In genomic region chr16:30303411-30303810, GRCm38 (mm10) we compare ENCODE assay signal across 28 mouse cellular contexts. TPM values are rescaled to one million over a fixed set of nuclear protein-coding genes. Genes with fewer than 3 reads are reported as not detected.
"Had no signal": no experiment of that assay in that cellular context is flagged by ENCODE, and none has a peak within 500 bp of the region (broad histone marks: within the 10 kb centered on the region; RNA-seq: fewer than 3 reads in every experiment).

No protein-coding gene starts in this region.

- DNase-seq: gastrocnemius, postnatal 14 days; gastrocnemius, postnatal 36 days; heart, adult 18-20 months; heart, postnatal 14 days; heart, postnatal 36 days; kidney, adult 11 months; kidney, adult 8-10 months; kidney, postnatal 10 days; kidney, postnatal 25 days; kidney, postnatal 4 days; liver, embryonic 13.5 days had no signal

- H3K9ac ChIP-seq: heart, embryonic 13.5 days; heart, embryonic 15.5 days; hindbrain, embryonic 13.5 days; hindbrain, embryonic 15.5 days; intestine, embryonic 15.5 days; limb, embryonic 12.5 days; liver, embryonic 13.5 days; liver, embryonic 15.5 days had no signal

- H3K27ac ChIP-seq: heart, embryonic 13.5 days; heart, embryonic 15.5 days; hindbrain, embryonic 13.5 days; hindbrain, embryonic 15.5 days; hindbrain, postnatal 0 days; intestine, embryonic 15.5 days; layer of hippocampus, adult 2 months; left cerebral cortex, adult 2 months; limb, embryonic 10.5 days; limb, embryonic 12.5 days; liver, embryonic 13.5 days; liver, embryonic 15.5 days had no signal

- ATAC-seq: hindbrain, postnatal 0 days; intestine, embryonic 15.5 days had no signal

- H3K9me3 ChIP-seq: heart, embryonic 13.5 days; heart, embryonic 15.5 days; hindbrain, embryonic 13.5 days; hindbrain, embryonic 15.5 days; intestine, embryonic 15.5 days; limb, embryonic 10.5 days; limb, embryonic 12.5 days; liver, embryonic 13.5 days; liver, embryonic 15.5 days had no signal

- H3K4me2 ChIP-seq: heart, embryonic 13.5 days; heart, embryonic 15.5 days; hindbrain, embryonic 13.5 days; hindbrain, embryonic 15.5 days; intestine, embryonic 15.5 days; limb, embryonic 12.5 days; liver, embryonic 13.5 days; liver, embryonic 15.5 days had no signal

- H3K36me3 ChIP-seq: heart, embryonic 13.5 days; heart, embryonic 15.5 days; hindbrain, embryonic 13.5 days; hindbrain, embryonic 15.5 days; intestine, embryonic 15.5 days; limb, embryonic 10.5 days; limb, embryonic 12.5 days; liver, embryonic 13.5 days; liver, embryonic 15.5 days had no signal

- H3K4me3 ChIP-seq: heart, embryonic 13.5 days; heart, embryonic 15.5 days; hindbrain, embryonic 13.5 days; hindbrain, embryonic 15.5 days; intestine, embryonic 15.5 days; layer of hippocampus, adult 2 months; left cerebral cortex, adult 2 months; limb, embryonic 10.5 days; limb, embryonic 12.5 days; liver, embryonic 13.5 days; liver, embryonic 15.5 days had no signal

RNA-seq across cellular contexts. Expression of gene Lrrc15, which starts 20.4 kb away (rescaled TPM):
- polyA plus RNA-seq: liver, adult 2 months; liver, embryonic 13.5 days had no signal

RNA-seq across cellular contexts. Expression of gene Cpn2, which starts 36.1 kb away (rescaled TPM):
- polyA plus RNA-seq: gonadal fat pad, adult 2 months; heart, embryonic 13.5 days; heart, embryonic 15.5 days; hindbrain, embryonic 11.5 days; hindbrain, embryonic 13.5 days; hindbrain, embryonic 15.5 days; hindbrain, postnatal 0 days; kidney, embryonic 14.5 days; kidney, embryonic 16.5 days; limb, embryonic 10.5 days; limb, embryonic 12.5 days; limb, embryonic 14.5 days had no signal
